Mouse (Mus musculus): ENCODE measurements around the gene Speg. TPM values are rescaled to one million over a fixed set of nuclear protein-coding genes. Genes with fewer than 3 reads are reported as not detected.

Gene Speg
- total RNA-seq, 2 experiments from 2014 or later: 12.8 to 30.6 TPM

GRCm38 (mm10) chr1:75460297-75460696 is 85.2 kb downstream of the Speg start:
- no peak for DNase-seq

GRCm38 (mm10) chr1:75462636-75463035 is 87.5 kb downstream of the Speg start:
- DNase-seq: no peak

- no peak for DNase-seq
Measured at GRCm38 (mm10) chr1:75463652-75464204, 88.6 kb downstream of the Speg start.

DNA sequence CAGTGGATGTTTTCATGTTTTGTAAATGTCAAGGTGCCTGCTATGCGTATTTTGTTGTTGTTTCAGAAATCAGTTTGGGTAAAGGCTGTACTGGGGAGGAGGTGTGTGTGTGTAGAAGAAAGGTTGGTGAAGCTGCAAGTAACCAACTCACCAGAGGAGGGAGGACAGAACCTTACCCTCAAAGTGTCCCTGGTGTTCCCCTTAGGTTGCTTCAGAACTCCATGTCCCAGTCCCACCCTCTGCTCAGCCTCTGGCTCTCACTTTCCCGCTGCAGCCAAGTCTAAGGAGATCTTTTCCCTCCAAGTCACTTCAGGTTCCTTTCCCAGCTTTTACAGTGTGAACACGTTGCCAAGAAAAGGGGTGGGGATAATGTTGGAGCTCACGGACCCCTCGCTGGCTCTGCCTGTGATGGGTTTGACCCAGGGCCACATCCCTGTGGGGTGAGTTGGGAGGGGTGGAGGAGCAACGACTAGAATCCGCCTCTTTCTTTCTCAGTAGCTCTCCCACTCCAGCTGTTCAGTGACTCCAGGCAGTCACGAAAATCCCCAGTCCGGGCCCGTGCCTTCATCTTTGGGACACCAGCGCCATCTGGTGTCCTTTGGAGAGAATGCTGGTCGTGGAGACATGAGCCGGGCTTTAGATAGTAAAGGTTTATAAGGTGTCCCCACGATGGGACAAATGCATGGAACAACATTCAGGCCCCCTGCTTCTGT is 92.3 kb downstream of the Speg start:
- peak; percentile 87 for DNase-seq

DNA sequence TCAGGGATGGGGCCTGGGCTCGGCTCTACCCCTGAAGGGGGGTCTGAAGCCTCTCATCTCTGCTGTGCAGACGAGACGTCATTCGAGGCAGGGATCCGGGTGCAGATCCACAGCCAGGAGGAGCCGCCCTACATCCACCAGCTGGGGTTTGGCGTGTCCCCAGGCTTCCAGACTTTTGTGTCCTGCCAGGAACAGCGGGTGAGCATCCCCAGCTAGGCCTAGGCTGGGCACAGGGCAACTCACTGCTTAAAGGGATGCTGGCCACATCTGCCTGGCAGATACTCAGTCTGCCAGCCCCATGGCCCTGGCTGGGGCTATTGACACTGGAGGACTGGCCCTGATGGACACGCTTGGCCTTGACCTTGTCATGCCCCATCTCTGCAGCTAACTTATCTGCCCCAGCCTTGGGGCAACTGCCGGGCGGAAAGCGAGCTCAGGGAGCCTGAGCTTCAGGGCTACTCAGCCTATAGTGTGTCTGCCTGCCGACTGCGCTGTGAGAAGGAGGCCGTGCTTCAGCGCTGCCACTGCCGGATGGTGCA is 94.3 kb downstream of the Speg start:
- peak; percentile 53 for DNase-seq

GRCm38 (mm10) chr1:75476441-75476840 is 101.3 kb downstream of the Speg start:
- DNase-seq: no peak

GRCm38 (mm10) chr1:75477264-75477965 is 102.3 kb downstream of the Speg start:
- DNase-seq: peak; percentile 91

DNA sequence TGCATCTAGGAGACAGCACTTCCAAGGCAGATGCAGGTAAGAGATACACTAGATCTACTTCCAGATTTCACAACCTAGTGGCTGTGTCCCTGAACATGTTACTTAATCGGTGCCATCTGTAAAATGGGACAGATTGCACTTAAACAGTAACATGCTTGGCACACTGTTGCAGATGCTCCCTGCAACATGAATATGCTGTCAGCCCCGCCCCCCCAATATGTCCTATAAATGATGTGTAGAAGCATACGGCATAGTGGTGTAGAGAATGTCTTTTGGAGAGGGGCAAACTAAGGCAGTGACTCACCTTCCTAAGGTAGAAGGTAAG is 102.8 kb downstream of the Speg start:
- DNase-seq: no peak

DNA sequence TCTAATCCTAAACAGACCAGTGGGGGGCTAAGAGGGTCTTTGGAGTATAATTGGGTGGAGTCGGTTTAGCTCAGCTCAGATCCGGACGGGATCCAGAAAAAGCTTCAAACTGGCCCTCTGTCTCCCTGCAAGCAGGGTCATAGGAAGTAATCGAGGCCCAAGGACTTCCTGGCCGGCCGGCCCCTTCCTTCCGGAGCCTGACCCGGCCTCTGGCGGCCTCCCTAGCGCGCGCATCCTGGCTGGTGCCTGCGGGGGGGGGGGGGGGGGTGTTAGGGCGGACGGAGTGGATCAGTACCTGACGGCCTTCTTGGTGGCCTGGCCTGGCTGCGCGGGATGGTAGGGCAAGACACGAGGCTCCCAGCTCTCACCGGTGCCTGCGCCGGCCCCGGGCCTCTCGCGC is 103.4 kb downstream of the Speg start:
- DNase-seq: peak; percentile 66

GRCm38 (mm10) chr1:75478916-75479634 is 104.0 kb downstream of the Speg start, which contains the start of the genes Chpf and Tmem198:
Gene Chpf, minus strand, starts transcription at chr1:75479307.
Gene Tmem198, plus strand, starts transcription at chr1:75479532.
- peak; percentile 98 for DNase-seq

- DNase-seq: no peak
Measured at GRCm38 (mm10) chr1:75479635-75479989, 104.5 kb downstream of the Speg start.

DNA sequence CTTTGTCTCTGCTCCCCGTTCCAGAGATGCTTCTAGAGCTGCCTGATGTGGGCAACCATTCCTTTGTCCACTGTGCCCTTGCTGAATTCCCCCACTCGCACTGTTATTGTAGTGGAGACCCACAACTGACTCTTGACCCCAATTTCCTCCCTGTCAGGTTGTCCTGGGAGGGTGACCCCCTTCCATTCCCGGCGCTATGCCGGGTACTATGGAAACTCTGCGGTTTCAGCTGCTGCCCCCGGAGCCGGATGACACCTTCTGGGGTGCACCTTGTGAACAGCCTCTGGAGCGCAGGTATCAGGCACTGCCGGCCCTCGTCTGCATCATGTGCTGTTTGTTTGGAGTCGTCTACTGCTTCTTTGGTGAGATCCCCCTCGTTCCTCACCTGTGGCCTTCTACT is 104.9 kb downstream of the Speg start:
- no peak for DNase-seq

- DNase-seq: no peak
Measured at GRCm38 (mm10) chr1:75480735-75481134, 105.6 kb downstream of the Speg start.

Other genes starting within 250 kb of the Speg start
- under 1 TPM; 0.36 to 0.45 TPM for gene Slc23a3, start 241.4 kb upstream of the Speg start, total RNA-seq (2021)
- 10 to 100 TPM; 41.0 to 46.4 TPM for gene Cnppd1, start 232.6 kb upstream of the Speg start, total RNA-seq (2021)
- gene Retreg2, start 232.5 kb upstream of the Speg start, total RNA-seq (2021): 10 to 100 TPM; 72.8 TPM
- gene Zfand2b, start 206.7 kb upstream of the Speg start, total RNA-seq (2021): 10 to 100 TPM; 27.5 to 29.4 TPM
- 10 to 100 TPM; 46.7 to 55.3 TPM for gene Abcb6, start 194.9 kb upstream of the Speg start, total RNA-seq (2021)
- 10 to 100 TPM; 14.0 to 20.8 TPM for gene Ankzf1, start 183.1 kb upstream of the Speg start, total RNA-seq (2021)
- 10 to 100 TPM; 35.4 to 39.1 TPM for gene Atg9a, start 183.1 kb upstream of the Speg start, total RNA-seq (2021)
- 10 to 100 TPM; 18.3 to 26.6 TPM for gene Glb1l, start 164.5 kb upstream of the Speg start, total RNA-seq (2021)
- 100 to 1,000 TPM in 1 of 2 experiments, 10 to 100 TPM in 1; 91.9 to 101 TPM for gene Stk16, start 164.5 kb upstream of the Speg start, total RNA-seq (2021)
- 100 to 1,000 TPM in 1 of 2 experiments, 10 to 100 TPM in 1; 47.1 to 104 TPM for gene Tuba4a, start 155.4 kb upstream of the Speg start, total RNA-seq (2021)
- gene A630095N17Rik, start 143.2 kb upstream of the Speg start, total RNA-seq (2021): not detected
- gene Dnajb2, start 138.9 kb upstream of the Speg start, total RNA-seq (2021): 10 to 100 TPM; 40.5 to 45.1 TPM
- gene Ptprn, start 110.8 kb upstream of the Speg start, total RNA-seq (2021): 10 to 100 TPM; 47.9 to 50.3 TPM
- gene Resp18, start 96.9 kb upstream of the Speg start, total RNA-seq (2021): 100 to 1,000 TPM; 103 to 109 TPM
- gene Dnpep, start 57.3 kb upstream of the Speg start, total RNA-seq (2021): 100 to 1,000 TPM; 103 to 106 TPM
- 100 to 1,000 TPM in 1 of 2 experiments, 10 to 100 TPM in 1; 62.7 to 208 TPM for gene Des, start 15.0 kb upstream of the Speg start, total RNA-seq (2021)
- gene Gmppa, start 60.6 kb downstream of the Speg start, total RNA-seq (2021): 10 to 100 TPM; 58.6 to 61.8 TPM
- gene Asic4, start 75.1 kb downstream of the Speg start, total RNA-seq (2021): 1 to 10 TPM; 2.5 to 3.3 TPM
- 10 to 100 TPM; 36.9 to 43.6 TPM for gene Chpf, start 104.0 kb downstream of the Speg start, total RNA-seq (2021)
- 1 to 10 TPM; 2.5 to 3.8 TPM for gene Tmem198, start 104.2 kb downstream of the Speg start, total RNA-seq (2021)
- gene Obsl1, start 131.2 kb downstream of the Speg start, total RNA-seq (2021): 100 to 1,000 TPM in 1 of 2 experiments, 10 to 100 TPM in 1; 95.2 to 118 TPM
- 10 to 100 TPM; 47.4 to 78.9 TPM for gene Inha, start 131.8 kb downstream of the Speg start, total RNA-seq (2021)
- 10 to 100 TPM; 17.0 to 21.9 TPM for gene Stk11ip, start 146.2 kb downstream of the Speg start, total RNA-seq (2021)
- gene Slc4a3, start 171.0 kb downstream of the Speg start, total RNA-seq (2021): 10 to 100 TPM; 44.3 to 68.8 TPM